Mouse (Mus musculus) heart, postnatal 0 days (tissue): ENCODE data around the gene Kif28. TPM values are rescaled to one million over a fixed set of nuclear protein-coding genes. Genes with fewer than 3 reads are reported as not detected.
"Not testable (repeated sequence)": the region's sequence is repeated elsewhere in the genome, so short reads cannot be mapped to it uniquely, and the experiment has no call there.

ENCODE experiments used
- ATAC-seq: fragments of 200-750 bp; cut with Nextera tagmentation; 2 replicates; pipeline ENCODE4 v1.8.0; 2017; ENCODE audit warnings: low read depth, moderate number of reproducible peaks, moderate library complexity; ENCODE audit not compliant: insufficient read depth
- DNase-seq: peaks from one replicate; pipeline ENCODE4 v3.0.0-alpha.2; 2016; ENCODE audit warnings: low spot score
- H3K27ac ChIP-seq: fragments of 300-500 bp; sonication (generic); 2 replicates; pipeline ENCODE4 v1.5.1; 2014; ENCODE audit warnings: low read depth, mild to moderate bottlenecking
- H3K27me3 ChIP-seq: fragments of 300-500 bp; sonication (generic); 2 replicates; pipeline ENCODE4 v1.6.1; 2014; ENCODE audit warnings: low read length, mixed read lengths; ENCODE audit not compliant: control insufficient read depth, insufficient read depth
- H3K36me3 ChIP-seq: fragments of 300-500 bp; sonication (generic); replicated peaks from 2 replicates; pipeline ENCODE4 v1.6.1; 2014; ENCODE audit warnings: low read length, mixed read lengths; ENCODE audit not compliant: control insufficient read depth, insufficient read depth
- H3K4me1 ChIP-seq: fragments of 300-500 bp; sonication (generic); 2 replicates; pipeline ENCODE4 v1.6.1; 2014; ENCODE audit warnings: antibody characterized with exemption; ENCODE audit not compliant: control insufficient read depth, insufficient read depth
- H3K4me2 ChIP-seq: fragments of 300-500 bp; sonication (generic); 2 replicates; pipeline ENCODE4 v1.6.1; 2014; ENCODE audit warnings: low read depth, mild to moderate bottlenecking, low read length, moderate library complexity
- H3K4me3 ChIP-seq: fragments of 300-500 bp; sonication (generic); 2 replicates; pipeline ENCODE4 v1.5.1; 2014; ENCODE audit warnings: low read depth, low read length
- H3K9ac ChIP-seq: fragments of 300-500 bp; sonication (generic); replicated peaks from 2 replicates; pipeline ENCODE4 v1.6.1; 2014; ENCODE audit warnings: low read depth, low read length, mixed read lengths
- H3K9me3 ChIP-seq: fragments of 300-500 bp; sonication (generic); replicated peaks from 2 replicates; pipeline ENCODE4 v1.6.1; 2016; ENCODE audit warnings: low read length; ENCODE audit not compliant: control insufficient read depth
- CTCF ChIP-seq: IDR thresholded peaks from 2 replicates; pipeline ENCODE4 v1.5.1; 2016; ENCODE audit warnings: antibody characterized with exemption, control low read depth, low read depth
- EP300 ChIP-seq: IDR thresholded peaks from 2 replicates; pipeline ENCODE4 v1.6.1; 2016; ENCODE audit warnings: antibody characterized with exemption, low read depth
- WGBS: fragments of 180-500 bp; shearing (Covaris S2); extraction: QIAGEN DNeasy Blood & Tissue Kit; methylation state at CpG from one replicate; pipeline ENCODE4 v1.1.7; 2014; 5-methylcytosine and 5-hydroxymethylcytosine counted together
- polyA plus RNA-seq: library from polyadenylated mRNA; unstranded; fragments of >200 nt; fragmentation: Nextera tagmentation; extraction: Ambion mirVana; gene quantifications from 2 replicates; pipeline ENCODE4 v1.2.1, GENCODE M21; 2015
- total RNA-seq: library from RNA; depleted of rRNA; stranded (reverse); fragments of >200 nt; gene quantifications from 2 replicates; pipeline ENCODE4 v1.2.3, GENCODE M21; 2014; ENCODE audit warnings: low replicate concordance; rRNA removed

The Kif28 gene
- total and polyA plus RNA-seq, 2 experiments from 2014 or later = 0.11 to 0.27 TPM

- no peak overlapping the region for H3K27ac ChIP-seq
- DNase-seq (no peak), ATAC-seq (no peak)
- no peaks in the 10 kb centered on the region for H3K9me3 ChIP-seq
- no peak for TF ChIP-seq EP300
- no peak for TF ChIP-seq CTCF
- H3K4me3 ChIP-seq = no peak overlapping the region
- H3K27me3 ChIP-seq = no peaks in the 10 kb centered on the region
- H3K36me3 ChIP-seq = no peaks in the 10 kb centered on the region
- no peak overlapping the region for H3K9ac ChIP-seq
- WGBS = 74% methylated on average over 5 of the region's 5 CpGs
- H3K4me2 ChIP-seq = no peak overlapping the region
- H3K4me1 ChIP-seq = no peaks in the 10 kb centered on the region
These were observed 93.8 kb downstream of the Kif28 start for GRCm38 (mm10) chr1:179651224-179651623.

- Histone ChIP-seq H3K27ac (no peak overlapping the region), H3K27me3 (no peaks in the 10 kb centered on the region), H3K9me3 (no peaks in the 10 kb centered on the region), H3K36me3 (no peaks in the 10 kb centered on the region), H3K4me1 (no peaks in the 10 kb centered on the region), H3K9ac (no peak overlapping the region), H3K4me2 (no peak overlapping the region), H3K4me3 (no peak overlapping the region)
- TF ChIP-seq EP300 (no peak), CTCF (no peak)
- no peak for DNase-seq
- WGBS = 67% methylated on average over 4 of the region's 4 CpGs
- no peak for ATAC-seq
These were observed 94.8 kb downstream of the Kif28 start for GRCm38 (mm10) chr1:179650284-179650683.

- Histone ChIP-seq H3K27ac (no peak overlapping the region), H3K4me1 (no peaks in the 10 kb centered on the region), H3K9ac (no peak overlapping the region), H3K36me3 (no peaks in the 10 kb centered on the region), H3K9me3 (no peaks in the 10 kb centered on the region), H3K27me3 (no peaks in the 10 kb centered on the region), H3K4me2 (no peak overlapping the region), H3K4me3 (no peak overlapping the region)
- DNase-seq (no peak), ATAC-seq (no peak)
- TF ChIP-seq EP300 (no peak), CTCF (no peak)
- 76% methylated on average over 3 of the region's 3 CpGs for WGBS
These were observed 95.7 kb downstream of the Kif28 start for GRCm38 (mm10) chr1:179649324-179649723.

GRCm38 (mm10) chr1:179648678-179649077, 96.4 kb downstream of the Kif28 start:
- not testable (repeated sequence) for DNase-seq, H3K4me3 ChIP-seq, H3K27me3 ChIP-seq, H3K4me2 ChIP-seq, ATAC-seq, H3K9me3 ChIP-seq, H3K4me1 ChIP-seq, H3K9ac ChIP-seq, H3K27ac ChIP-seq, H3K36me3 ChIP-seq
- 67% methylated on average over 4 of the region's 5 CpGs for WGBS

- Histone ChIP-seq H3K4me3 (no peak overlapping the region), H3K27ac (no peak overlapping the region), H3K27me3 (no peaks in the 10 kb centered on the region), H3K9ac (no peak overlapping the region), H3K4me2 (no peak overlapping the region), H3K9me3 (no peaks in the 10 kb centered on the region), H3K36me3 (no peaks in the 10 kb centered on the region), H3K4me1 (no peaks in the 10 kb centered on the region)
- 14% methylated on average over 4 of the region's 4 CpGs for WGBS
- no peak for DNase-seq
- TF ChIP-seq CTCF (no peak), EP300 (no peak)
- no peak; the same call in 1 of the 2 replicates for ATAC-seq
These were observed 99.1 kb downstream of the Kif28 start for GRCm38 (mm10) chr1:179645980-179646268.

Other genes with a start within 250 kb of the Kif28 start
- 6.2 and 11.6 TPM in 2 replicates for gene Smyd3, start 227.2 kb downstream of the Kif28 start, total RNA-seq
- 6.4 and 7.0 TPM in 2 replicates for gene Smyd3, start 227.2 kb downstream of the Kif28 start, polyA plus RNA-seq
- 15.9 and 20.4 TPM in 2 replicates for gene Tfb2m, start 199.0 kb downstream of the Kif28 start, total RNA-seq
- 34.7 and 37.3 TPM in 2 replicates for gene Tfb2m, start 199.0 kb downstream of the Kif28 start, polyA plus RNA-seq
- gene Cnst, start 198.9 kb downstream of the Kif28 start, total RNA-seq = 21.4 and 33.7 TPM in 2 replicates
- 19.6 and 21.5 TPM in 2 replicates for gene Cnst, start 198.9 kb downstream of the Kif28 start, polyA plus RNA-seq
- 65.2 and 75.5 TPM in 2 replicates for gene Sccpdh, start 77.1 kb downstream of the Kif28 start, total RNA-seq
- gene Sccpdh, start 77.1 kb downstream of the Kif28 start, polyA plus RNA-seq = 116 and 122 TPM in 2 replicates
- not detected in 2 replicates for gene Gm10518, start 58.1 kb upstream of the Kif28 start, total RNA-seq
- 0.14 TPM in 1 of 2 replicates, not detected in the other for gene Gm10518, start 58.1 kb upstream of the Kif28 start, polyA plus RNA-seq
- 18.7 and 20.9 TPM in 2 replicates for gene Ahctf1, start 58.4 kb upstream of the Kif28 start, total RNA-seq
- gene Ahctf1, start 58.4 kb upstream of the Kif28 start, polyA plus RNA-seq = 8.0 and 8.2 TPM in 2 replicates
- gene Cdc42bpa, start 215.2 kb upstream of the Kif28 start, total RNA-seq = 25.8 and 30.6 TPM in 2 replicates
- gene Cdc42bpa, start 215.2 kb upstream of the Kif28 start, polyA plus RNA-seq = 7.7 and 8.3 TPM in 2 replicates